Mouse (Mus musculus): ENCODE measurements around the gene Tgfbr2. TPM values are rescaled to one million over a fixed set of nuclear protein-coding genes. Genes with fewer than 3 reads are reported as not detected.

The Tgfbr2 gene
- total RNA-seq, 2 experiments from 2014 or later: 10.7 to 11.7 TPM

- TF ChIP-seq CTCF (conservative IDR thresholded peaks at IDR 0.05): no peak
Observed at GRCm38 (mm10) chr9:116166363-116166762, 8.8 kb downstream of the Tgfbr2 start.

DNA sequence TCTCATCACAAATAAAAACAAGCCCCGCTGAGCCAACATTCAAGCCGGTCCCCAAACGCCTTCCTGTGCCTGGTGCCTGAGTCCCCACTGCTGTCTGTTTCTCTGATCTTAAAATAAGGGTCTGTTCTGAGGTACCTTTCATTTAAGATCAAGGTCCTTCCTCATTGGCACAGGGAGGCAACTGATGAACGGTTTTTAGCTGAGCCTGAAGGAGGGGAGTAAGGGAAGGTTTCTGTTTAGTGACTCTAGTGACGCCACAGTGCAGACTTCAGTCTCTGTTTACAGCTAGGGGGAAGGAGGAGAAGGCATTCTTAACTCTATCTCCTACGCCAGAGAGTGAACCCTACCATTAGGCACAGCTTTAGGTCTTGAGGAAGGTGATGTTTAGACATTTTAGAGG, 11.3 kb downstream of the Tgfbr2 start:
- DNase-seq (ENCODE audit: low spot score in 2 of 2): no peak
- TF ChIP-seq CTCF (conservative IDR thresholded peaks at IDR 0.05): no peak
- Histone ChIP-seq H3K4me3 (no peak overlapping the region), H3K27ac (no peak overlapping the region)

More at GRCm38 (mm10) chr9:116166363-116166762, 8.8 kb downstream of the Tgfbr2 start:
- Histone ChIP-seq H3K4me3 (no peak overlapping the region), H3K27ac (peak overlapping the region; percentile 65)
- no peak for DNase-seq (ENCODE audit: low spot score in 2 of 2)

- no peak for TF ChIP-seq CTCF (conservative IDR thresholded peaks at IDR 0.05)
- no peak overlapping the region for H3K4me3 ChIP-seq
Observed at GRCm38 (mm10) chr9:116162866-116163374, 12.2 kb downstream of the Tgfbr2 start.

GRCm38 (mm10) chr9:116160860-116161259, 14.3 kb downstream of the Tgfbr2 start:
- no peak for TF ChIP-seq CTCF (conservative IDR thresholded peaks at IDR 0.05)
- 0 out of 2 replicates have a peak overlapping the region, but pooled peaks have one; percentile 25 for H3K27ac ChIP-seq
- no peak for DNase-seq (ENCODE audit: low spot score in 2 of 2)
- no peak overlapping the region for H3K4me3 ChIP-seq

More at GRCm38 (mm10) chr9:116162866-116163374, 12.2 kb downstream of the Tgfbr2 start:
- DNase-seq (ENCODE audit: low spot score in 2 of 2): no peak
- no peak overlapping the region for H3K27ac ChIP-seq

DNA sequence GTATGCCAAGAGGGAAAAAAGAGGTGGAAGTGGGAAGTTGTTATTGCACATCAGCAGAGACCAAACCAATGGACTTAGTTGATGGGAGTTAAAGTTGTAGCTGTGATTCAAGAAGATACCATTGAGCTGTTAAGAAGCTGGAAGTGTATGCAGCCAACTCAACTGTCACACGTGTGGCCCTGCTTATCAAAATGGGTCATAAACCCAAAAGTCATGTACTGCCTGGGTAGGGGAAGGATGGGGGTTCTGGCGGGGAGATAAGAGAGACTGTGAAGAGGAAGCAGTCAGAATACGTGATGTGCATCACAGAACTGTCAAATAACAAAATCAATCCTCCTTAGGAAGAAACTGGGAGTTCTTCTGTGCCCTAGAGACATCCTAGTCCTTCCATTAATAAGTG, 15.1 kb downstream of the Tgfbr2 start:
- TF ChIP-seq CTCF (conservative IDR thresholded peaks at IDR 0.05): no peak
- Histone ChIP-seq H3K27ac (no peak overlapping the region), H3K4me3 (no peak overlapping the region)
- no peak for DNase-seq (ENCODE audit: low spot score in 2 of 2)

- H3K4me3 ChIP-seq: no peak overlapping the region
- no peak overlapping the region for H3K27ac ChIP-seq
- no peak for DNase-seq (ENCODE audit: low spot score in 2 of 2)
- TF ChIP-seq CTCF (conservative IDR thresholded peaks at IDR 0.05): no peak
Observed at GRCm38 (mm10) chr9:116156501-116156900, 18.7 kb downstream of the Tgfbr2 start.

- H3K4me3 ChIP-seq: no peak overlapping the region
- no peak for TF ChIP-seq CTCF (conservative IDR thresholded peaks at IDR 0.05)
- no peak for DNase-seq (ENCODE audit: low spot score in 2 of 2)
- no peak overlapping the region for H3K27ac ChIP-seq
Observed at GRCm38 (mm10) chr9:116152878-116153277, 22.3 kb downstream of the Tgfbr2 start.

- H3K27ac ChIP-seq: peak overlapping the region; percentile 7; the same call in 1 of the 2 replicates
- TF ChIP-seq CTCF (conservative IDR thresholded peaks at IDR 0.05): no peak
- no peak overlapping the region for H3K4me3 ChIP-seq
- no peak for DNase-seq (ENCODE audit: low spot score in 2 of 2)
Observed at GRCm38 (mm10) chr9:116150725-116151396, 24.3 kb downstream of the Tgfbr2 start.

DNA sequence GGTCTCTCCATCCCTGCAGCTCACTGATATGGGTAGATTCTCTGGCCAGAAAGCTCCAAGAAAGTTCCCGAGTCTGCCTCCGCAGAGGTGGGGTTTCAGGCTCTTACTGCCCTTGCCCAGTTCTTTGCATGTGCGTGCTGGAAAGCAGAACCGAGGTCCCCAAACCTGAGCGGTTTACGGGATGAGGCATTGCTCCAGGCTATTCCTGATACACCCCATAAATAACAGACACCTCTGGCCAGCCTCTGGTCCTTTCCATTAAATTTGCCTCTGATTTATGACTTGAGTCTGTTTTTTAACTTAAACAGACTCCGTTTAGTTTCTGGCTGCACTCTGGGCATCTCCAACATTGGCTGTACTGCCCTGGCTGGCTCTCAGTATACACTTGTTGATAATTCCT, 26.4 kb downstream of the Tgfbr2 start:
- DNase-seq (ENCODE audit: low spot score in 2 of 2): no peak
- no peak for TF ChIP-seq CTCF (conservative IDR thresholded peaks at IDR 0.05)
- Histone ChIP-seq H3K4me3 (no peak overlapping the region), H3K27ac (no peak overlapping the region)

DNA sequence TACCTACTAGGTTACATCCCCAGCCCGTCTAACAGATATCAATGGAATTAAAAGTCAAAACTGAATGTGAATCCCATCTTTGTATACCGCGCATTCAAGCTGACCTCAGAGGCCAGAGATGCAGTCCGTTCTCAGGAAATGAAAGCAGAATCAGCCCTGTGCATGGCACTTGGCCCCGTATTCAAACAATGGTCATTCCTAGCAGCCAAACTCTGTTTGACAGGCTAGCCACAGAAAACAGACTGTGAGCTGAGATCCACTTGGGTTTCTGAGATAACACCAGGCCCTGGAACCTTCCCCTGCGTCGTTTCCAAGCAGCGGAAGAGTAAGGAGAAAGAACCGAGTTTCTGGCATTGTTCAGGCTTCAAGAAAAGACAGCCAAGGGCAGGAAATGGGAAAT, 28.9 kb downstream of the Tgfbr2 start:
- TF ChIP-seq CTCF (conservative IDR thresholded peaks at IDR 0.05): no peak
- Histone ChIP-seq H3K4me3 (no peak overlapping the region), H3K27ac (peak overlapping the region; percentile 69)
- no peak for DNase-seq (ENCODE audit: low spot score in 2 of 2)

DNA sequence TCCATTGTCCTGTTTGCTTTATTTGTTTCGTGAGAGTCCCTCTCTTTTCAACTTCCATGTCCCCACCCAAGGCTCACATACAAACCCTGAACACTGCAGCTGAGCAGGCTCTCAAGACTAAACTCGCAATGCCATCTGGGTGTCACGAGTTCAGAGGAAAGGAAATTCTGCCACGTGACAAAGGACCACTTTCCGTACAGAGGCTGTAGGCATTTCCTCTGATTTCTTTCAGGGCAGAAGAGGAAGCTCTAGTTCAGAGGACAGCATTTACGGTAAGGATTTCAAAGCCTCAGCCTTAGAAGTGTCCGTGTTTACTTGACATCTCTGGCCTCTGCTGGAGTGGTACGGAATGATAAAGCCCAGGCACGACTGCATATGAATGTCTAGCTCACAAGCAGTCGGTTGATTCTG, 29.9 kb downstream of the Tgfbr2 start:
- no peak for TF ChIP-seq CTCF (conservative IDR thresholded peaks at IDR 0.05)
- no peak for DNase-seq (ENCODE audit: low spot score in 2 of 2)
- Histone ChIP-seq H3K4me3 (no peak overlapping the region), H3K27ac (peak overlapping the region; percentile 69)

DNA sequence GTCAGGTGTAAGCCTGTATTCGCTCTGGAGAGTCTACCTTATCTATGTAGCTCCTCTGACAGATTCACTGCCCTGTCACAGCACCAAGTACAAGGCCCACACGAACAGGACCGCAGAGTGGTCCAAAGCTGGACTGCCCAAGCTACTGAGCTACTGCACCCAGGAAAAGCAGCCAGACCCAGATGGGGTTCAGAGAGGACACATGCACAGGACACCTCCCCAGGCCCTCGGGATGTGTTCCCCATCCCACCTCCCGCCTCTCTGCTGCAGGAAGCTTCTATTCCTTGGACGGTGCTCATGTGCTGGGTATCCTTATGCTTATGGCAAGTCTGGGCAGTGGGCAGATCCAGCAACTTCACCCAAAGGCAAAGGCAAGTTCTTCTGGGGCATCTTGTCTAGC, 34.7 kb downstream of the Tgfbr2 start:
- no peak overlapping the region for H3K4me3 ChIP-seq
- no peak for DNase-seq (ENCODE audit: low spot score in 2 of 2)
- no peak for TF ChIP-seq CTCF (conservative IDR thresholded peaks at IDR 0.05)
- peak overlapping the region; percentile 28; the same call in 1 of the 2 replicates for H3K27ac ChIP-seq

DNA sequence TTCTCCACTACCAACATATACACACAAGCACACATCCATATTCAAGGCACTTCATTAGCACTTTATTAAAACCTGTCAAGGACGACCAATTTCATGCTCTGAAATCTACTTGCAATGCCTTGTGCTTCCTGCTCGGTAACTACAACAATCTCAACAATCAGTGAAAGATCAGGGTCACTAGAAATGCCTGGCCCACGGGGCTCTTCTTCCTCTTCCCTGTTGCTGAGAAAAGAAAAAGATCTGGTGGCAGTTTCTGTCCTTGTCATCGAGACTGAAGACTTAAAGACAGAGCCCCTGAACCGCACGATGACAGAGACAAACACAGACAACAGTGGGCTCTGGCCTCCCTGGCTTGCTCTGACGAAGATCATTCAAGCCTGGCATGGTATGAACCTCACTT, 35.6 kb downstream of the Tgfbr2 start:
- no peak for TF ChIP-seq CTCF (conservative IDR thresholded peaks at IDR 0.05)
- Histone ChIP-seq H3K4me3 (no peak overlapping the region), H3K27ac (peak overlapping the region; percentile 60)
- no peak for DNase-seq (ENCODE audit: low spot score in 2 of 2)

- DNase-seq (ENCODE audit: low spot score in 2 of 2): peak; percentile 32 to 37
- H3K27ac ChIP-seq: peak overlapping the region; percentile 60
- H3K4me3 ChIP-seq: no peak overlapping the region
- TF ChIP-seq CTCF (conservative IDR thresholded peaks at IDR 0.05): no peak
Observed at GRCm38 (mm10) chr9:116138595-116139134, 36.5 kb downstream of the Tgfbr2 start.
